In genomic region chr11:96943746-96944304, GRCm38 (mm10) we compare ENCODE assay signal across 8 mouse cellular contexts. TPM values are rescaled to one million over a fixed set of nuclear protein-coding genes. Genes with fewer than 3 reads are reported as not detected.
DNase-seq lines count a peak whose midpoint lies in the region; ATAC-seq lines count a peak whose summit lies in the region.

Gene Pnpo (minus strand): TSS chr11:96943986.

- no peaks in the 10 kb centered on the region for H3K27me3 ChIP-seq in intestine, embryonic 14.5 days (replicated peaks; ENCODE audit: control insufficient read depth, insufficient read depth, low read length)

- intact Hi-C loops in left cerebral cortex, postnatal 14 days (cut with DNase I), result no loop called here

- 0 out of 2 replicates have a peak, but pooled peaks cover 4% of the 10 kb centered on the region for H3K36me3 ChIP-seq in intestine, embryonic 14.5 days (ENCODE audit: control insufficient read depth, insufficient read depth, low read length)

- peak; percentile 97 for ATAC-seq in intestine, embryonic 14.5 days (replicated peaks; ENCODE audit: low FRiP score, low TSS enrichment, low read depth)

- H3K4me1 ChIP-seq in intestine, embryonic 14.5 days (replicated peaks; ENCODE audit: control insufficient read depth, insufficient read depth, low read length), result peaks cover 4% of the 10 kb centered on the region; the same call in 1 of the 2 replicates

- peak within 1 kb of the TSS; percentile 64 for H3K4me3 ChIP-seq in intestine, embryonic 14.5 days (ENCODE audit: low read depth, low read length)

- peak within 1 kb of the TSS; percentile 51 for H3K27ac ChIP-seq in intestine, embryonic 14.5 days (ENCODE audit: low read depth)

- H3K4me2 ChIP-seq in intestine, embryonic 14.5 days (ENCODE audit: low read length), result peak within 1 kb of the TSS; percentile 96

- H3K9ac ChIP-seq in intestine, embryonic 14.5 days (ENCODE audit: low read length), result peak within 1 kb of the TSS; percentile 53

- WGBS in intestine, embryonic 14.5 days, result under 1% methylated on average over 29 of the region's 29 CpGs

- no peaks in the 10 kb centered on the region for H3K9me3 ChIP-seq in intestine, embryonic 14.5 days (ENCODE audit: control insufficient read depth, low read length)

- peak; percentile 78 to 79 for DNase-seq in adrenal gland, adult 18-20 months (ENCODE audit: low spot score in 2 of 2)
- peak; percentile 94 for DNase-seq in embryo, embryonic 11 days
- DNase-seq in gastrocnemius, postnatal 25 days, result peak; percentile 92
- DNase-seq in intestine, embryonic 14.5 days (ENCODE audit: low spot score), result peak; percentile 92
- DNase-seq in left cerebral cortex, postnatal 14 days (ENCODE audit: low spot score in 2 of 2), result peak; percentile 93 to 97
- peak; percentile 94 for DNase-seq in mesoderm, embryonic 11.5 days (ENCODE audit: low read depth, low spot score)
- peak; percentile 94 to 96 for DNase-seq in right cerebral cortex, postnatal 36 days (ENCODE audit: low spot score in 2 of 2)
- peak; percentile 95 for DNase-seq in yolk sac, embryonic 10.5 days (ENCODE audit: low spot score)

RNA-seq across cellular contexts. Expression of gene Pnpo, which starts in this region (rescaled TPM):
- 10 to 100 TPM; 28.4 to 36.6 TPM for total RNA-seq in adrenal gland, adult 18-20 months (2021)
- total RNA-seq in gastrocnemius, postnatal 25 days (2021), result 1 to 10 TPM; 7.0 to 8.3 TPM
- polyA plus RNA-seq in intestine, embryonic 14.5 days (2014; fragmentation: Nextera tagmentation; extraction: Ambion mirVana), result 40.9 and 44.1 TPM in 2 replicates
- 10 to 100 TPM; 38.0 to 40.3 TPM for total RNA-seq in left cerebral cortex, postnatal 14 days (2021)

Comparison
In these comparisons a context has a peak if more than half of its experiments do, and no peak if none do; other contexts are left out.
1. Peak in every context shown above with its lines: DNase-seq, ATAC-seq, H3K4me3 ChIP-seq and H3K27ac ChIP-seq.